ENCODE assay signal across 20 mouse cellular contexts in genomic region chr2:166983351-166983894, GRCm38 (mm10). TPM values are rescaled to one million over a fixed set of nuclear protein-coding genes. Genes with fewer than 3 reads are reported as not detected.
DNase-seq lines count a peak whose midpoint lies in the region; ATAC-seq and TF ChIP-seq lines count a peak whose summit lies in the region.
"Had no signal": no experiment of that assay in that cellular context is flagged by ENCODE, and none has a peak within 500 bp of the region (broad histone marks: within the 10 kb centered on the region; RNA-seq: fewer than 3 reads in every experiment).

No protein-coding gene starts in this region.

- H3K27me3 ChIP-seq in E14TG2a.4 (ENCODE audit: insufficient read depth, low read length) (no peaks in the 10 kb centered on the region), Patski (no peaks in the 10 kb centered on the region)
- H3K27me3 ChIP-seq: embryonic facial prominence, embryonic 12.5 days; heart, embryonic 13.5 days; midbrain, embryonic 15.5 days had no signal

- DNase-seq in left cerebral cortex, adult 2 months (ENCODE audit: extremely low spot score in 1 of 2, low spot score in 2 of 2) = no peak
- no peak for DNase-seq in left cerebral cortex, postnatal 25 days (ENCODE audit: low spot score in 2 of 2)
- no peak for DNase-seq in Patski (ENCODE audit: low read depth, low spot score)
- no peak for DNase-seq in spleen, adult 18-20 months
- no peak for DNase-seq in heart, postnatal 36 days
- DNase-seq: cerebellum, adult 11 months; cerebellum, postnatal 25 days; gastrocnemius, postnatal 36 days; kidney, postnatal 36 days; layer of hippocampus, postnatal 36 days; lung, adult 2 months; right cerebral cortex, postnatal 25 days had no signal

- H3K27ac ChIP-seq in left cerebral cortex, adult 2 months = no peak overlapping the region
- H3K27ac ChIP-seq: embryonic facial prominence, embryonic 12.5 days; heart, embryonic 13.5 days; limb, embryonic 10.5 days; midbrain, embryonic 15.5 days had no signal

- intact Hi-C loops in left cerebral cortex, adult 2 months (cut with DNase I) = no loop called here
- intact Hi-C loops in left cerebral cortex, postnatal 25 days (cut with DNase I) = no loop called here
- intact Hi-C loops in heart, postnatal 36 days (cut with DNase I) = no loop called here

- H3K9me3 ChIP-seq in E14TG2a.4 (ENCODE audit: low read length) = no peaks in the 10 kb centered on the region
- H3K9me3 ChIP-seq: embryonic facial prominence, embryonic 12.5 days; G1E; heart, embryonic 13.5 days; limb, embryonic 10.5 days; midbrain, embryonic 15.5 days had no signal

- peak; percentile 24 for TF ChIP-seq CTCF in left cerebral cortex, adult 2 months (IDR thresholded peaks at IDR 0.05)
- peak; percentile 46 for TF ChIP-seq CTCF in E14TG2a.4 (conservative IDR thresholded peaks at IDR 0.05; ENCODE audit: low read length)
- peak; percentile 54 for TF ChIP-seq CTCF in Patski (IDR thresholded peaks at IDR 0.05)

- in situ Hi-C loops in Patski (cut with MboI; ENCODE audit: low pct_unique_long_range_greater_than_20kb) = no loop called here

- H3K4me1 ChIP-seq in E14TG2a.4 (replicated peaks; ENCODE audit: low read depth, low read length) = peaks cover 10% of the 10 kb centered on the region
- H3K4me1 ChIP-seq: embryonic facial prominence, embryonic 12.5 days; limb, embryonic 10.5 days; midbrain, embryonic 15.5 days had no signal

- CTCF ChIA-PET in Patski (lab: Charles Lee) = interaction anchor here (0.7 to 2.4 kb wide), 3 partner anchors 9 to 27 kb away, joined by 3 to 11 read pairs (median 4); no protein-coding TSS in a partner anchor

- POLR2A ChIA-PET in Patski (lab: Charles Lee) = no interaction called here

- H3K36me3 ChIP-seq in E14TG2a.4 (ENCODE audit: insufficient read depth, low read length) = no peaks in the 10 kb centered on the region
- H3K36me3 ChIP-seq: embryonic facial prominence, embryonic 12.5 days; heart, embryonic 13.5 days; midbrain, embryonic 15.5 days had no signal

- no peak for ATAC-seq in Patski
- ATAC-seq in megakaryocyte progenitor cell, adult 5-6 weeks (replicated peaks; ENCODE audit: poor library complexity) = peak; percentile 56
- ATAC-seq: inflammation-experienced regulatory T-cells, adult 6 months; midbrain, embryonic 15.5 days had no signal

- no peak overlapping the region for H3K4me3 ChIP-seq in left cerebral cortex, adult 2 months
- H3K4me3 ChIP-seq in E14TG2a.4 (replicated peaks; ENCODE audit: low read length) = no peak overlapping the region
- H3K4me3 ChIP-seq: embryonic facial prominence, embryonic 12.5 days; heart, embryonic 13.5 days; limb, embryonic 10.5 days; midbrain, embryonic 15.5 days had no signal

RNA-seq across cellular contexts. Expression of gene Stau1, which starts 12.7 kb away (rescaled TPM):
- total RNA-seq in left cerebral cortex, adult 2 months (2021) = 10 to 100 TPM; 73.3 to 77.4 TPM
- 10 to 100 TPM; 64.4 to 67.1 TPM for total RNA-seq in left cerebral cortex, postnatal 25 days (2021)
- 81.0 TPM for polyA plus RNA-seq in Patski (2021)
- 35.7 and 36.0 TPM in 2 replicates for total RNA-seq in megakaryocyte progenitor cell, adult 5-6 weeks (2015)
- total RNA-seq in megakaryocyte progenitor cell, adult 5-6 weeks (2017) = 30.1 and 32.1 TPM in 2 replicates
- total RNA-seq in heart, postnatal 36 days (2021) = 10 to 100 TPM; 44.5 to 45.1 TPM

RNA-seq across cellular contexts. Expression of gene Ddx27, which starts 31.6 kb away (rescaled TPM):
- 10 to 100 TPM; 34.6 to 35.5 TPM for total RNA-seq in left cerebral cortex, adult 2 months (2021)
- 10 to 100 TPM; 27.7 to 28.6 TPM for total RNA-seq in left cerebral cortex, postnatal 25 days (2021)
- 53.2 TPM for polyA plus RNA-seq in Patski (2021)
- total RNA-seq in megakaryocyte progenitor cell, adult 5-6 weeks (2015) = 34.4 and 35.0 TPM in 2 replicates
- total RNA-seq in megakaryocyte progenitor cell, adult 5-6 weeks (2017) = 105 and 132 TPM in 2 replicates
- total RNA-seq in heart, postnatal 36 days (2021) = 10 to 100 TPM; 10.8 to 11.3 TPM
